Mouse (Mus musculus) cortical plate, adult 2 months (tissue): ENCODE results near the gene Dusp3. TPM values are rescaled to one million over a fixed set of nuclear protein-coding genes. Genes with fewer than 3 reads are reported as not detected.

Experiments used
- H3K27ac ChIP-seq: fragments of 200-500 bp; 2 replicates; pipeline ENCODE4 v1.5.1; 2012; ENCODE audit warnings: low read length, control low read depth, inconsistent platforms; ENCODE audit not compliant: insufficient read depth
- H3K4me1 ChIP-seq: fragments of 200-500 bp; 2 replicates; pipeline ENCODE4 v1.6.1; 2011; ENCODE audit warnings: low read length; ENCODE audit not compliant: control insufficient read depth, insufficient read depth
- H3K4me3 ChIP-seq: fragments of 200-500 bp; 2 replicates; pipeline ENCODE4 v1.5.1; 2011; ENCODE audit warnings: mild to moderate bottlenecking, low read length, control low read depth; ENCODE audit not compliant: insufficient read depth
- CTCF ChIP-seq: fragments of 200-500 bp; IDR thresholded peaks from 2 replicates; pipeline ENCODE4 v1.5.1; 2011; ENCODE audit warnings: mild to moderate bottlenecking, control low read depth, low read length; ENCODE audit not compliant: insufficient read depth; ENCODE audit errors: extremely low read depth
- POLR2A ChIP-seq: fragments of 200-500 bp; IDR thresholded peaks from 2 replicates; pipeline ENCODE4 v1.6.1; 2011; ENCODE audit warnings: mild to moderate bottlenecking, low read length, control low read depth; ENCODE audit not compliant: insufficient read depth; ENCODE audit errors: extremely low read depth
- polyA plus RNA-seq: library from polyadenylated mRNA; depleted of rRNA; stranded (reverse); fragments of >200 nt; gene quantifications from 2 replicates; pipeline ENCODE4 v1.2.3, GENCODE M21; 2012

Dusp3 gene
- polyA plus RNA-seq, 1 experiment = 171 TPM

GRCm38 (mm10) chr11:101952541-101953341 lies 34.1 kb downstream of the Dusp3 start:
- Histone ChIP-seq H3K4me3 (no peak overlapping the region), H3K27ac (no peak overlapping the region), H3K4me1 (no peaks in the 10 kb centered on the region)
- TF ChIP-seq POLR2A (no peak), CTCF (no peak)

GRCm38 (mm10) chr11:101950021-101950420 lies 36.8 kb downstream of the Dusp3 start:
- Histone ChIP-seq H3K4me1 (no peaks in the 10 kb centered on the region), H3K27ac (no peak overlapping the region), H3K4me3 (no peak overlapping the region)
- TF ChIP-seq CTCF (no peak), POLR2A (no peak)

GRCm38 (mm10) chr11:101946525-101946924 lies 40.3 kb downstream of the Dusp3 start:
- Histone ChIP-seq H3K4me1 (no peaks in the 10 kb centered on the region), H3K27ac (no peak overlapping the region), H3K4me3 (no peak overlapping the region)
- TF ChIP-seq CTCF (no peak), POLR2A (no peak)

- Histone ChIP-seq H3K27ac (no peak overlapping the region), H3K4me1 (no peaks in the 10 kb centered on the region), H3K4me3 (no peak overlapping the region)
- TF ChIP-seq POLR2A (no peak), CTCF (no peak)
Measured at GRCm38 (mm10) chr11:101943055-101943454, 43.8 kb downstream of the Dusp3 start.

GRCm38 (mm10) chr11:101937108-101937507 lies 49.7 kb downstream of the Dusp3 start:
- H3K4me1 ChIP-seq = no peaks in the 10 kb centered on the region
- no peak for TF ChIP-seq POLR2A
- no peak for TF ChIP-seq CTCF
- no peak overlapping the region for H3K27ac ChIP-seq
- peak overlapping the region; percentile 33; the same call in 1 of the 2 replicates for H3K4me3 ChIP-seq

- H3K4me1 ChIP-seq = no peaks in the 10 kb centered on the region
- H3K27ac ChIP-seq = no peak overlapping the region
- no peak overlapping the region for H3K4me3 ChIP-seq
- TF ChIP-seq CTCF (no peak), POLR2A (no peak)
Measured at GRCm38 (mm10) chr11:101936421-101936820, 50.4 kb downstream of the Dusp3 start.

GRCm38 (mm10) chr11:101935743-101936142 lies 51.1 kb downstream of the Dusp3 start:
- TF ChIP-seq CTCF = no peak
- no peak for TF ChIP-seq POLR2A
- no peak overlapping the region for H3K4me3 ChIP-seq
- no peak overlapping the region for H3K27ac ChIP-seq
- H3K4me1 ChIP-seq = no peaks in the 10 kb centered on the region

- TF ChIP-seq POLR2A (no peak), CTCF (no peak)
- no peaks in the 10 kb centered on the region for H3K4me1 ChIP-seq
- no peak overlapping the region for H3K4me3 ChIP-seq
- H3K27ac ChIP-seq = no peak overlapping the region
Measured at GRCm38 (mm10) chr11:101931978-101932377, 54.8 kb downstream of the Dusp3 start.

- H3K4me3 ChIP-seq = no peak overlapping the region
- no peak overlapping the region for H3K27ac ChIP-seq
- no peaks in the 10 kb centered on the region for H3K4me1 ChIP-seq
- TF ChIP-seq CTCF = peak; percentile 24; the same call in 1 of the 2 replicates
- no peak for TF ChIP-seq POLR2A
Measured at GRCm38 (mm10) chr11:101928030-101928762, 58.6 kb downstream of the Dusp3 start.

- no peak overlapping the region for H3K4me3 ChIP-seq
- no peak overlapping the region for H3K27ac ChIP-seq
- no peaks in the 10 kb centered on the region for H3K4me1 ChIP-seq
- TF ChIP-seq CTCF (no peak), POLR2A (no peak)
Measured at GRCm38 (mm10) chr11:101926951-101927589, 59.7 kb downstream of the Dusp3 start.
